Mouse (Mus musculus): ENCODE measurements at regions not wholly inside any gene's neighbourhood (a gene's known extent, or its start where the extent isn't known, plus 50 kb on each side); places are given as distances from the start of the nearest gene placed in this dataset.

DNA sequence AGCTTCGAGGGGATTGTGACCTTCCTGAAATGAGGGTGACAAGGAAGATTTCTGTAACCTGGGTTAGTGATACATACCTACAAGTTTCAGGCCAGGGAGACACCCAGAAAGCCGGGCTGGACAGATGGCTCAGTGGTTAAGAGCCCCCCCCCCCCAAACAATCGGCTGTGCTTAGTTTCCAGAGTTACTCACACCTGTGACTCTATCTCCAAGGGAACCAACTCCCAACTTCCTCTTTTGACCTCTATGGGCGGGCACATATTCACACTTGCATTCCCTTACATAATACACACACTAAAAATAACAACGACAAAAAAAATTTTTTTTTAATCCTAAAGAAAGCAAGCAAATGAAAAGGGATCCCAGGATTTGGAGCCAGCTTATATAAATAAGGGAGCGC is 283.0 kb upstream of the Arglu1 start:
- dilution Hi-C loops (cut with MboI; ENCODE audit: extremely low pct_ligation_motif_present, extremely low pct_unique_long_range_greater_than_20kb, low sequenced_read_pairs) (no loop called here), in situ Hi-C loops (cut with MboI; ENCODE audit: low pct_ligation_motif_present, low pct_unique_long_range_greater_than_20kb, low sequenced_read_pairs) (no loop called here)
- no peaks in the 10 kb centered on the region for H3K27me3 ChIP-seq (replicated peaks)
- no peaks in the 10 kb centered on the region for H3K4me1 ChIP-seq (ENCODE audit: control insufficient read depth in 1 of 2, insufficient read depth in 2 of 2)
- no peak overlapping the region for H3K4me3 ChIP-seq (replicated peaks in 1 of 3; ENCODE audit: low read depth in 2 of 3, low read length in 2 of 3, poor library complexity in 1 of 3)
- H3K4me2 ChIP-seq (ENCODE audit: insufficient read depth, low read depth, poor library complexity, severe bottlenecking) = no peak overlapping the region
- H3K9ac ChIP-seq (ENCODE audit: insufficient read depth, low read depth) = no peak overlapping the region
- no peaks in the 10 kb centered on the region for H3K36me3 ChIP-seq (replicated peaks in 1 of 2; ENCODE audit: control insufficient read depth in 1 of 2, insufficient read depth in 1 of 2, low read length in 1 of 2)
- H3K27ac ChIP-seq (ENCODE audit: insufficient read depth, low read depth) = no peak overlapping the region
- no peaks in the 10 kb centered on the region for H3K79me2 ChIP-seq (replicated peaks; ENCODE audit: control insufficient read depth, extremely low read depth, insufficient read depth, poor library complexity, severe bottlenecking)
- peaks cover 65% of the 10 kb centered on the region for H3K9me3 ChIP-seq (replicated peaks; ENCODE audit: low read length)
- no peak for DNase-seq (ENCODE audit: extremely low read depth)
- TF ChIP-seq MXI1 (IDR thresholded peaks at IDR 0.05; ENCODE audit: low read depth, low read length) (no peak), ZMIZ1 (IDR thresholded peaks at IDR 0.05; ENCODE audit: low read depth, low read length) (no peak), EP300 (IDR thresholded peaks at IDR 0.05; ENCODE audit: low read length) (no peak), TCF12 (IDR thresholded peaks at IDR 0.05; ENCODE audit: low read depth, low read length) (no peak), JUN (IDR thresholded peaks at IDR 0.05; ENCODE audit: insufficient read depth, low read depth, low read length) (no peak), ZNF384 (IDR thresholded peaks at IDR 0.05; ENCODE audit: low read depth, low read length) (no peak), PAX5 (IDR thresholded peaks at IDR 0.05; ENCODE audit: low read length) (no peak), USF2 (conservative IDR thresholded peaks at IDR 0.05; ENCODE audit: low read depth, low read length) (no peak), MAX (IDR thresholded peaks at IDR 0.05; ENCODE audit: low read length) (no peak), MEF2A (IDR thresholded peaks at IDR 0.05; ENCODE audit: borderline replicate concordance, low read depth, low read length) (no peak), HCFC1 (IDR thresholded peaks at IDR 0.05; ENCODE audit: low read depth, low read length) (no peak), KAT2A (IDR thresholded peaks at IDR 0.05; ENCODE audit: insufficient replicate concordance, low read length) (no peak)

DNA sequence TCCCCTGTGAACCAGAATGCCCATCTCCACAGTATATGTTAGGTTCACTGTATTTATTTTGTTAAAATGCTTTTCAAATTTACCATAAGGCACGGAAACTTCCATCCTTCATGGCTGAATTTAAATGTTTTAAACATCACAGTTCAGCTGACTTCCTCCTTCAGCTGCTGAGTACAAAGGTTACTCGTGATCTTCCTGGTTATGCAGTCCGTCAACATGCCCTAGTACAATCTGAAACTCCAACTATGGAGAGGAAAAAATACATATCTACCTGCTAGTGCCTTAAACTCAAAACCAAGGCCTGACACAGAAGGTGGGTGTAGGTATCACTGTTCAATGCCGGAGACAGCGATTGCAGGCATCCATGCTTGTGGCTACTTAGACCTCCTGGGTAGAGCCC is 280.5 kb upstream of the Arglu1 start:
- H3K27me3 ChIP-seq (replicated peaks) = no peaks in the 10 kb centered on the region
- peaks cover 64% of the 10 kb centered on the region for H3K9me3 ChIP-seq (replicated peaks; ENCODE audit: low read length)
- H3K9ac ChIP-seq (ENCODE audit: insufficient read depth, low read depth) = no peak overlapping the region
- in situ Hi-C loops (cut with MboI; ENCODE audit: low pct_ligation_motif_present, low pct_unique_long_range_greater_than_20kb, low sequenced_read_pairs) = no loop called here
- H3K27ac ChIP-seq (ENCODE audit: insufficient read depth, low read depth) = no peak overlapping the region
- TF ChIP-seq ZC3H11A (IDR thresholded peaks at IDR 0.05; ENCODE audit: low read depth, low read length) (no peak), SMC3 (IDR thresholded peaks at IDR 0.05; ENCODE audit: low read depth, low read length) (no peak), POLR2A (IDR thresholded peaks at IDR 0.05; ENCODE audit: low read depth, low read length) (no peak), TCF12 (IDR thresholded peaks at IDR 0.05; ENCODE audit: low read depth, low read length) (no peak), GABPA (IDR thresholded peaks at IDR 0.05; ENCODE audit: insufficient replicate concordance, low read depth, low read length) (no peak), MYC (IDR thresholded peaks at IDR 0.05; ENCODE audit: low read depth, low read length) (no peak), IRF4 (IDR thresholded peaks at IDR 0.05; ENCODE audit: low read depth, low read length) (no peak), MAFK (IDR thresholded peaks at IDR 0.05; ENCODE audit: insufficient replicate concordance, low read length) (no peak)
- DNase-seq (ENCODE audit: extremely low read depth) = no peak
- dilution Hi-C loops (cut with MboI; ENCODE audit: extremely low pct_ligation_motif_present, extremely low pct_unique_long_range_greater_than_20kb, low sequenced_read_pairs) = no loop called here
- no peaks in the 10 kb centered on the region for H3K79me2 ChIP-seq (replicated peaks; ENCODE audit: control insufficient read depth, extremely low read depth, insufficient read depth, poor library complexity, severe bottlenecking)
- H3K4me1 ChIP-seq (ENCODE audit: control insufficient read depth in 1 of 2, insufficient read depth in 2 of 2) = no peaks in the 10 kb centered on the region
- H3K4me3 ChIP-seq (replicated peaks in 1 of 3; ENCODE audit: low read depth in 2 of 3, low read length in 2 of 3, poor library complexity in 1 of 3) = no peak overlapping the region
- H3K36me3 ChIP-seq (replicated peaks in 1 of 2; ENCODE audit: control insufficient read depth in 1 of 2, insufficient read depth in 1 of 2, low read length in 1 of 2) = no peaks in the 10 kb centered on the region
- H3K4me2 ChIP-seq (ENCODE audit: insufficient read depth, low read depth, poor library complexity, severe bottlenecking) = no peak overlapping the region

All from CH12.LX (cell line).